ENCODE assay signal across 23 mouse cellular contexts in the genomic region with DNA sequence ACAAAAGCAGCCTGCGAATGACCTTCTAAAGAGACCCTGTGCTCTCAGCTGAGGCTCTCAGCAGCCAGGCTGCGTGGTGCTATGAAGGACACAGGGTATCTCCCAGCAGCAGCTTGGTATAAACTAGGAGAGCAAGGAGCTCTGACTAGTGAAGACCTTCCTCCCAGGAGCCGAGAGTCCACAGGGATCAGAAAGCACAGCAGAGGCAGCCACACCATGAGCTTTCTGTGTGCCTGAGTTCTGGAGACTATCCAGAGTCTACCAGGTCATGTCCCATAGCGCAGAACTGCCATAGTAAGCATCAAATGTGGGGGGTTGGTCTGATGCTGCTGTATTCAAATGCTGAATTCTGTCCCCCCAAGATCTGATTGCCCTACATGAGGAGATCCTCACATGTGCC.
DNase-seq lines count a peak whose midpoint lies in the region; ATAC-seq and TF ChIP-seq lines count a peak whose summit lies in the region.
"Had no signal": no experiment of that assay in that cellular context is flagged by ENCODE, and none has a peak within 500 bp of the region (broad histone marks: within the 10 kb centered on the region; RNA-seq: fewer than 3 reads in every experiment).

No protein-coding gene starts in this region.

- no peak overlapping the region for H3K9ac ChIP-seq in kidney, embryonic 16.5 days (replicated peaks; ENCODE audit: low read length)
- no peak overlapping the region for H3K9ac ChIP-seq in midbrain, embryonic 11.5 days (ENCODE audit: low read length)
- no peak overlapping the region for H3K9ac ChIP-seq in midbrain, postnatal 0 days (replicated peaks; ENCODE audit: low read length, poor library complexity, severe bottlenecking)
- H3K9ac ChIP-seq: forebrain, embryonic 13.5 days; hindbrain, embryonic 13.5 days had no signal

- H3K4me1 ChIP-seq in kidney, embryonic 16.5 days (ENCODE audit: insufficient read depth, low read length): peaks cover 5% of the 10 kb centered on the region; the same call in 1 of the 2 replicates
- no peaks in the 10 kb centered on the region for H3K4me1 ChIP-seq in midbrain, embryonic 11.5 days (ENCODE audit: control insufficient read depth, insufficient read depth, low read length)
- H3K4me1 ChIP-seq in midbrain, postnatal 0 days (ENCODE audit: insufficient read depth, low read length): no peaks in the 10 kb centered on the region

- no peaks in the 10 kb centered on the region for H3K27me3 ChIP-seq in kidney, embryonic 16.5 days (ENCODE audit: insufficient read depth, low read length)
- no peaks in the 10 kb centered on the region for H3K27me3 ChIP-seq in midbrain, embryonic 11.5 days (ENCODE audit: control insufficient read depth, insufficient read depth, low read length)
- no peaks in the 10 kb centered on the region for H3K27me3 ChIP-seq in midbrain, postnatal 0 days (ENCODE audit: insufficient read depth, low read length)
- H3K27me3 ChIP-seq: Patski had no signal

- no peaks in the 10 kb centered on the region for H3K36me3 ChIP-seq in kidney, embryonic 16.5 days (ENCODE audit: insufficient read depth, low read length)
- H3K36me3 ChIP-seq in midbrain, embryonic 11.5 days (ENCODE audit: control insufficient read depth, insufficient read depth, low read length): no peaks in the 10 kb centered on the region
- no peaks in the 10 kb centered on the region for H3K36me3 ChIP-seq in midbrain, postnatal 0 days (ENCODE audit: insufficient read depth, low read length)
- H3K36me3 ChIP-seq: forebrain, embryonic 10.5 days; G1E; hindbrain, embryonic 10.5 days; hindbrain, embryonic 13.5 days had no signal

- TF ChIP-seq CTCF in midbrain, postnatal 0 days (IDR thresholded peaks at IDR 0.05): no peak

- H3K4me2 ChIP-seq in kidney, embryonic 16.5 days (replicated peaks; ENCODE audit: low read depth, low read length): no peak overlapping the region
- H3K4me2 ChIP-seq in midbrain, embryonic 11.5 days: no peak overlapping the region
- H3K4me2 ChIP-seq in midbrain, postnatal 0 days (ENCODE audit: low read depth, low read length, poor library complexity, severe bottlenecking): no peak overlapping the region
- H3K4me2 ChIP-seq: forebrain, embryonic 13.5 days; heart, embryonic 11.5 days; hindbrain, embryonic 13.5 days had no signal

- 91% methylated on average over 4 of the region's 4 CpGs for WGBS in kidney, embryonic 16.5 days
- 93% methylated on average over 4 of the region's 4 CpGs for WGBS in midbrain, embryonic 11.5 days
- 91% methylated on average over 4 of the region's 4 CpGs for WGBS in midbrain, postnatal 0 days

- DNase-seq in kidney, adult 11 months: peak; percentile 20
- DNase-seq in kidney, postnatal 4 days: no peak
- DNase-seq in kidney, postnatal 14 days: peak; percentile 14
- DNase-seq in midbrain, embryonic 11.5 days (ENCODE audit: low spot score, missing footprints): peak; percentile 47
- no peak for DNase-seq in midbrain, postnatal 0 days (ENCODE audit: low spot score)
- DNase-seq: adrenal gland, postnatal 36 days; B cell, adult 2 months; cerebellum, adult 18-20 months; cerebellum, adult 9-10 months; cerebellum, postnatal 14 days; gastrocnemius, postnatal 10 days; gastrocnemius, postnatal 36 days; heart, postnatal 36 days had no signal

- H3K27ac ChIP-seq in kidney, embryonic 16.5 days (ENCODE audit: low read length): no peak overlapping the region
- no peak overlapping the region for H3K27ac ChIP-seq in midbrain, embryonic 11.5 days (ENCODE audit: low read depth, low read length)
- H3K27ac ChIP-seq in midbrain, postnatal 0 days (ENCODE audit: low read depth, low read length): no peak overlapping the region
- H3K27ac ChIP-seq: forebrain, embryonic 10.5 days; forebrain, embryonic 13.5 days; hindbrain, embryonic 10.5 days; hindbrain, embryonic 13.5 days had no signal

- H3K9me3 ChIP-seq in kidney, embryonic 16.5 days (ENCODE audit: low read length): peaks cover 8% of the 10 kb centered on the region; the same call in 1 of the 2 replicates
- no peaks in the 10 kb centered on the region for H3K9me3 ChIP-seq in midbrain, embryonic 11.5 days (ENCODE audit: control insufficient read depth, low read length)
- no peaks in the 10 kb centered on the region for H3K9me3 ChIP-seq in midbrain, postnatal 0 days (ENCODE audit: low read length)
- H3K9me3 ChIP-seq: forebrain, embryonic 10.5 days; forebrain, embryonic 13.5 days; hindbrain, embryonic 13.5 days had no signal

- H3K4me3 ChIP-seq in kidney, embryonic 16.5 days (ENCODE audit: low read length): no peak overlapping the region
- no peak overlapping the region for H3K4me3 ChIP-seq in midbrain, embryonic 11.5 days (ENCODE audit: low read depth, low read length)
- H3K4me3 ChIP-seq in midbrain, postnatal 0 days (ENCODE audit: low read depth, low read length): no peak overlapping the region
- H3K4me3 ChIP-seq: forebrain, embryonic 10.5 days; forebrain, embryonic 13.5 days; hindbrain, embryonic 10.5 days; hindbrain, embryonic 13.5 days had no signal

- no peak for ATAC-seq in kidney, embryonic 16.5 days (ENCODE audit: low FRiP score, low TSS enrichment)
- ATAC-seq in midbrain, embryonic 11.5 days (ENCODE audit: low FRiP score): no peak
- ATAC-seq in midbrain, postnatal 0 days (ENCODE audit: low FRiP score): no peak
- ATAC-seq: forebrain, embryonic 13.5 days; forebrain, embryonic 16.5 days; hindbrain, embryonic 16.5 days; Patski had no signal

Comparison
In these comparisons a context has a peak if more than half of its experiments do, and no peak if none do; other contexts are left out.
1. DNase-seq: peak in kidney, adult 11 months (single experiment), kidney, postnatal 14 days (single experiment) and midbrain, embryonic 11.5 days (single experiment); none in kidney, postnatal 4 days (0 of 2) and midbrain, postnatal 0 days (single experiment).